In genomic region chr7:96860650-96861049, GRCm38 (mm10) we compare ENCODE assay signal across 14 mouse cellular contexts.
A peak's percentile ranks its signal among the peaks of the same experiment; 100 is the strongest.
DNase-seq lines count a peak whose midpoint lies in the region; ATAC-seq and TF ChIP-seq lines count a peak whose summit lies in the region.
"Had no signal": no experiment of that assay in that cellular context is flagged by ENCODE, and none has a peak within 500 bp of the region (broad histone marks: within the 10 kb centered on the region; RNA-seq: fewer than 3 reads in every experiment).

No protein-coding gene starts in this region.

- H3K4me3 ChIP-seq in heart, postnatal 0 days (ENCODE audit: low read depth, low read length): no peak overlapping the region
- no peak overlapping the region for H3K4me3 ChIP-seq in limb, embryonic 12.5 days (replicated peaks)
- no peak overlapping the region for H3K4me3 ChIP-seq in limb, embryonic 10.5 days
- H3K4me3 ChIP-seq: megakaryocyte, embryonic 14.5 days; myocyte had no signal

- H3K9me3 ChIP-seq in heart, postnatal 0 days (replicated peaks; ENCODE audit: control insufficient read depth, low read length): no peaks in the 10 kb centered on the region
- H3K9me3 ChIP-seq in limb, embryonic 12.5 days: no peaks in the 10 kb centered on the region
- H3K9me3 ChIP-seq in limb, embryonic 10.5 days (replicated peaks): no peaks in the 10 kb centered on the region
- H3K9me3 ChIP-seq: megakaryocyte, embryonic 14.5 days had no signal

- no peak overlapping the region for H3K27ac ChIP-seq in heart, postnatal 0 days (ENCODE audit: low read depth)
- H3K27ac ChIP-seq in limb, embryonic 12.5 days: 0 out of 2 replicates have a peak overlapping the region, but pooled peaks have one; percentile 29
- H3K27ac ChIP-seq in limb, embryonic 10.5 days: no peak overlapping the region

- no peak for TF ChIP-seq POLR2A in brain, embryonic 14.5 days (IDR thresholded peaks at IDR 0.05; ENCODE audit: borderline replicate concordance, extremely low read depth, insufficient read depth, insufficient read length, poor library complexity, severe bottlenecking)

- no peak overlapping the region for H3K9ac ChIP-seq in heart, postnatal 0 days (replicated peaks; ENCODE audit: low read depth, low read length)
- H3K9ac ChIP-seq in limb, embryonic 12.5 days (replicated peaks): no peak overlapping the region

- no peak for TF ChIP-seq CTCF in heart, postnatal 0 days (IDR thresholded peaks at IDR 0.05; ENCODE audit: low read depth)
- TF ChIP-seq CTCF in brain, embryonic 14.5 days (IDR thresholded peaks at IDR 0.05; ENCODE audit: borderline replicate concordance, extremely low read depth, insufficient read depth, insufficient read length): no peak

- no peak overlapping the region for H3K4me2 ChIP-seq in heart, postnatal 0 days (ENCODE audit: low read depth, low read length)
- H3K4me2 ChIP-seq in limb, embryonic 12.5 days: no peak overlapping the region

- no peaks in the 10 kb centered on the region for H3K27me3 ChIP-seq in heart, postnatal 0 days (ENCODE audit: control insufficient read depth, insufficient read depth, low read length)
- no peaks in the 10 kb centered on the region for H3K27me3 ChIP-seq in limb, embryonic 12.5 days
- H3K27me3 ChIP-seq in limb, embryonic 10.5 days (ENCODE audit: low read depth, poor library complexity, severe bottlenecking): no peaks in the 10 kb centered on the region
- H3K27me3 ChIP-seq: CH12.LX had no signal

- no peak for TF ChIP-seq EP300 in heart, postnatal 0 days (IDR thresholded peaks at IDR 0.05; ENCODE audit: low read depth)

- intact Hi-C loops in heart, postnatal 36 days (cut with DNase I): no loop called here

- peak; percentile 21 for DNase-seq in heart, postnatal 0 days (ENCODE audit: low spot score)
- no peak for DNase-seq in heart, postnatal 36 days
- DNase-seq in limb, embryonic 10.5 days (ENCODE audit: low spot score): no peak
- peak; percentile 53 for DNase-seq in 3T3-L1 (ENCODE audit: low read depth, low spot score)
- DNase-seq in brain, embryonic 14.5 days (ENCODE audit: low read depth): peak; percentile 39
- no peak for DNase-seq in right cerebral cortex, postnatal 36 days (ENCODE audit: low spot score in 2 of 2)
- DNase-seq in right cerebral cortex, adult 2 months (ENCODE audit: low spot score in 2 of 2): no peak
- DNase-seq: cerebellum, adult 2 months; layer of hippocampus, adult 9-11 months; left cerebral cortex, postnatal 4 days had no signal

- no peaks in the 10 kb centered on the region for H3K36me3 ChIP-seq in heart, postnatal 0 days (replicated peaks; ENCODE audit: control insufficient read depth, insufficient read depth, low read length)
- H3K36me3 ChIP-seq in limb, embryonic 12.5 days: peaks cover 59% of the 10 kb centered on the region
- peaks cover 56% of the 10 kb centered on the region for H3K36me3 ChIP-seq in limb, embryonic 10.5 days

- 36% methylated on average over 4 of the region's 4 CpGs for WGBS in heart, postnatal 0 days
- 59% methylated on average over 4 of the region's 4 CpGs for WGBS in limb, embryonic 12.5 days
- WGBS in limb, embryonic 10.5 days: 81% methylated on average over 4 of the region's 4 CpGs

- peak; percentile 44 for ATAC-seq in heart, postnatal 0 days (ENCODE audit: insufficient read depth, low read depth)
- ATAC-seq in limb, embryonic 12.5 days (ENCODE audit: insufficient number of reproducible peaks, insufficient read depth, low FRiP score, low TSS enrichment, low read depth): no peak

- no peaks in the 10 kb centered on the region for H3K4me1 ChIP-seq in heart, postnatal 0 days (ENCODE audit: control insufficient read depth, insufficient read depth)
- H3K4me1 ChIP-seq in limb, embryonic 12.5 days (replicated peaks): peaks cover 10% of the 10 kb centered on the region; the same call in 1 of the 2 replicates
- peaks cover 6% of the 10 kb centered on the region for H3K4me1 ChIP-seq in limb, embryonic 10.5 days

Comparison
In these comparisons a context has a peak if more than half of its experiments do, and no peak if none do; other contexts are left out.
1. DNase-seq: peak in heart, postnatal 0 days (single experiment), 3T3-L1 (single experiment) and brain, embryonic 14.5 days (single experiment); none in heart, postnatal 36 days (0 of 2), limb, embryonic 10.5 days (single experiment), right cerebral cortex, postnatal 36 days (0 of 2) and right cerebral cortex, adult 2 months (0 of 2).